Mouse (Mus musculus): ENCODE results near the gene Dnajb5.

DNA sequence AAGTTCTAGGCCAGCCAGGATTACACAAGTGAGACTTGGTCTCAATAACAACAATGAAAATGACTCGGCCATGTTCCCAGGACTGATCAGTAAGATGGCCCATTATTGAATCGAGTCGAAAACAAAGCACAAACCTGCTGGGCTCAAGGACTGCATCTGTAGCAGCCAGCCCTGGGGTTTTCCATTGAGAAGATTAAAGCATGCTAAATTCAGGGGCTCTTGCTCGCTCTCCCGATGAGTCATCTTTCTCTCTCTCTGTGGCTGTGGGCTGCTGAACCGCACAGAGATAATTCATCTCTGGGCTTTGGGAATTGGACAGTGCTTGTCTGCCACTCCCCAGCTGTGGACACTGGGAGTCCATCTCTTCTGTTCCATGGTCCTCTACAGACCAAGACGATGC lies 8.2 kb upstream of the Dnajb5 start:
- TF ChIP-seq CTCF (IDR thresholded peaks at IDR 0.05; ENCODE audit: insufficient read depth, low read depth, low read length) (no peak), POLR2A (IDR thresholded peaks at IDR 0.05; ENCODE audit: insufficient read depth, low read depth, low read length) (no peak)
